Mouse (Mus musculus) liver, postnatal 0 days (tissue): ENCODE measurements around the gene Gse1. TPM values are rescaled to one million over a fixed set of nuclear protein-coding genes. Genes with fewer than 3 reads are reported as not detected.
A peak's percentile ranks its signal among the peaks of the same experiment; 100 is the strongest.

Experiments
- ATAC-seq: fragments of 200-750 bp; cut with Nextera tagmentation; 2 replicates; pipeline ENCODE4 v1.8.0; 2017; ENCODE audit warnings: mild to moderate bottlenecking, moderate library complexity
- DNase-seq: peaks from one replicate; pipeline ENCODE4 v3.0.0-alpha.2; 2016
- H3K27ac ChIP-seq: fragments of 300-500 bp; sonication (generic); 2 replicates; pipeline ENCODE4 v1.5.1; 2014; ENCODE audit warnings: antibody characterized with exemption, moderate library complexity, mild to moderate bottlenecking, low read depth
- H3K27me3 ChIP-seq: fragments of 300-500 bp; sonication (generic); 2 replicates; pipeline ENCODE4 v1.6.1; 2014; ENCODE audit warnings: low read length, control low read depth, mixed read lengths; ENCODE audit not compliant: insufficient read depth
- H3K36me3 ChIP-seq: fragments of 300-500 bp; sonication (generic); replicated peaks from 2 replicates; pipeline ENCODE4 v1.6.1; 2014; ENCODE audit warnings: mild to moderate bottlenecking, control low read depth, low read length, moderate library complexity, mixed read lengths; ENCODE audit not compliant: insufficient read depth
- H3K4me1 ChIP-seq: fragments of 300-500 bp; sonication (generic); 2 replicates; pipeline ENCODE4 v1.6.1; 2014; ENCODE audit warnings: antibody characterized with exemption, mild to moderate bottlenecking, control low read depth; ENCODE audit not compliant: insufficient read depth
- H3K4me2 ChIP-seq: fragments of 300-500 bp; sonication (generic); 2 replicates; pipeline ENCODE4 v1.6.1; 2014; ENCODE audit warnings: low read depth, mild to moderate bottlenecking, low read length, moderate library complexity, mixed read lengths
- H3K4me3 ChIP-seq: fragments of 300-500 bp; sonication (generic); 2 replicates; pipeline ENCODE4 v1.5.1; 2014; ENCODE audit warnings: low read depth, low read length
- H3K9ac ChIP-seq: fragments of 300-500 bp; sonication (generic); replicated peaks from 2 replicates; pipeline ENCODE4 v1.6.1; 2014; ENCODE audit warnings: mild to moderate bottlenecking, moderate library complexity
- H3K9me3 ChIP-seq: fragments of 300-500 bp; sonication (generic); 2 replicates; pipeline ENCODE4 v1.6.1; 2016; ENCODE audit warnings: mild to moderate bottlenecking, control low read depth, low read length, mixed read lengths
- CTCF ChIP-seq: sonication (generic); IDR thresholded peaks from 2 replicates; pipeline ENCODE4 v1.5.1; 2016; ENCODE audit warnings: antibody characterized with exemption, low read depth
- EP300 ChIP-seq: IDR thresholded peaks from 2 replicates; pipeline ENCODE4 v1.6.1; 2016; ENCODE audit warnings: antibody characterized with exemption, low read depth, mild to moderate bottlenecking
- WGBS: fragments of 180-500 bp; shearing (Covaris S2); extraction: QIAGEN DNeasy Blood & Tissue Kit; methylation state at CpG from one replicate; pipeline ENCODE4 v1.1.7; 2014; ENCODE audit not compliant: insufficient replicate concordance; 5-methylcytosine and 5-hydroxymethylcytosine counted together
- polyA plus RNA-seq: library from polyadenylated mRNA; unstranded; fragments of >200 nt; fragmentation: Nextera tagmentation; extraction: Ambion mirVana; gene quantifications from 2 replicates; pipeline ENCODE4 v1.2.1, GENCODE M21; 2015

Gene Gse1
- polyA plus RNA-seq, 1 experiment from 2014 or later = 7.7 TPM

DNA sequence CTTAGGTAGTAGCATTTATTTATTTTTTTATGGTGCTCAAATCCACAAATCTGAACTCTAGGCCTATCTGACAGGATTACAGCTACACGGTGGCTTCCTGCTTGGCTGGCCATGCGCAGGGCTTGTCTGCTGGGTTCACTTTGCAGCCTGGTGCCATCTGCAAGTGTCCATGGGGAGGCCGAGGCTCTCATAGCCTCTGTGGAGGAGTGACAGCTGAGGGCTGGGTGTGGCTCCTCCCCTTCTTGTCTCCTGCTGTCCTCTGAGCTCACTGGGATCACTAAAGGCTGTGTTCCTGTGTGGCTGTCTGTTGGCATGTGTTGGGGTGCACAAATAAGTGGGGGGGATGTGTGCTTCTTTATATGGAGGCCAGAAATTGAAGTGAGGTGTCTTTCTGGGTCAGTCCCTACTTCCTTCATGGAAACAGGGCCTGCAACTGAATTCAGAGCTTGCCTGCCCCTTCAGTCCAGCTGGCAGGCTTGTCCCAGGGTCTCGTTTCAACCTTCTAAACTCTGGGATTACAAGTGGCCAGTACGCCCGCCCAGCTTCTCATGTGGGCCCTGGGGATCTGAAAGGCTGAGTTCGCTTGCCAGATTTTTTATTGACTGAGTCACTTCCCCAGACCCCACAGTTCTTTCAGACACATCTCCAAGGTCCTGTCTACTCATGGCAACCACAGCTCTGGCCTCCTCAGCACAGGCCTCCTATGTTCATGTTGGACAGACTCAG lies 12.7 kb upstream of the Gse1 start:
- no peak for TF ChIP-seq EP300
- TF ChIP-seq CTCF = no peak
- 56% methylated on average over 7 of the region's 7 CpGs for WGBS
- H3K9ac ChIP-seq = no peak overlapping the region
- ATAC-seq = peak; percentile 25
- no peak overlapping the region for H3K4me3 ChIP-seq
- H3K27me3 ChIP-seq = no peaks in the 10 kb centered on the region
- no peak overlapping the region for H3K4me2 ChIP-seq
- peaks cover 15% of the 10 kb centered on the region for H3K4me1 ChIP-seq
- H3K36me3 ChIP-seq = no peaks in the 10 kb centered on the region
- DNase-seq = peak; percentile 40
- no peaks in the 10 kb centered on the region for H3K9me3 ChIP-seq
- H3K27ac ChIP-seq = no peak overlapping the region

DNA sequence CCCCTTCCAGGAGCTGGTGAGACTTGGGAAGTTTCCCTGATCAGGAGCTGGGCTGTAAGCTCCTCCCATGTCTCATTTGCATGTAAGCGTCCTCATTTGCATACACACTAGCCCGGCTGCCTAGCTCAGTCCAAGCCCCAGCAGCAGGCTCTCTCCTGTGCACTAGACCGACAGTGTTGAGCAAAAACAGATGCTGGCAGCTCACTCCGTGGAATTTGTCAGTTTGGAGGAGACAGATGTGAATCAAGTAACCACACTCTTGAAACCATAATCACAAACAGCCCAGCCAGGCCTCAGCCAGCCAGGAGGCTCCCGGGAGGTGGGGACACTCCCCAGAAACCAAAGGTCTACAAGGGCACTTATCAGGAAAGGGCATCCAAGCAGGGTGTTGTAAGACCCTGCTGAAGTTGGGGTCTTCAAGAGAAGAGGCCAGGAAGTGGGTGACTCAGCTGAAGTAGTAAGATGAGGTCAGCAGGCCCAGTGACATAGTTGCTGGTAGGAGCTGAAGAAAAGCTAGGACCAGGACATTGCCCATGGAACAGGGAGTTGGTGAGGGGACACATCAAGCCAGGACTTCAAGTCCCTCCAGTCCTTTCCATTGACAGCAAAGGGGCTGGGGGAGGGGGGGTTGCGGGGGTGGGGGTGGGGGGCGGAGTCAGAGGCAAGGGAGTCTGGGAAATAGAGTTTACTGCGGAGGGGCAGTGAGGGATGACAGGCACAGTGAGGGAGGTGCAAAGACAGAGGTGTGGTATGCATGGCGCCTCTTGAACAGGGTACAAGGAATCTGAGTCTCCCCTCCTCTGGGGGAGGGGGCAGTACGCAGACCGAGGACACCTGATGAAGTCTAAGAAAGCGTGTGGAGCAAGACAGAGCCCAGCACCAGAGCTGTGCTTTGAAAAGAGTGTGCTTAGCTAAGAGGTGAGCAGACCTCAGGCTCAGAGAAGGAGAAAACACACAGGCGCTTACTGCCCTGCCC lies 11.1 kb upstream of the Gse1 start:
- DNase-seq = peak; percentile 42
- Histone ChIP-seq H3K9ac (no peak overlapping the region), H3K27me3 (no peaks in the 10 kb centered on the region), H3K4me1 (peaks cover 15% of the 10 kb centered on the region), H3K27ac (peak overlapping the region; percentile 26; the same call in 1 of the 2 replicates), H3K4me3 (no peak overlapping the region), H3K36me3 (no peaks in the 10 kb centered on the region), H3K4me2 (no peak overlapping the region), H3K9me3 (no peaks in the 10 kb centered on the region)
- 36% methylated on average over 12 of the region's 13 CpGs for WGBS
- peak; percentile 56; the same call in 1 of the 2 replicates for ATAC-seq
- TF ChIP-seq EP300 = no peak
- TF ChIP-seq CTCF = no peak

DNA sequence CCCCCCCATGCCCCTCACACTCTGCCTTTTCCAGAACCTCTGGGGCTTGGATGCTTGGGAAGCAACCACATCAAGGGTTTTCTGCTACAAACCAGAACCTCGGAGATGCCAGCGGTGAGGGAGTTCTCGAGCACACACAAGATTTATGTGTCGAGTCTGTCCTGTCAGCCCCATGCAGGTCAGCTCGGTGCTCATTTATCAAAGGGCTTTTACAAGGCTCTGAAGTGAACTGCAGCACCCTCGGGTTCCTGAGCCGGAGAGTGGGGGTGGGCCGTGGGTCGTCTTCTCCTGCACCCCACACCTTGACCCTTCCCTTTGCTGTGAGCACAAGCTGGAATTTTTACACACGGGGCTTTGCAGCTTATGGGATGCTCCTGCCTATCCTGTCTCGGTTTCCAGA lies 5.7 kb upstream of the Gse1 start:
- peaks cover 8% of the 10 kb centered on the region for H3K27me3 ChIP-seq
- 62% methylated on average over 11 of the region's 11 CpGs for WGBS
- no peak for DNase-seq
- no peak overlapping the region for H3K27ac ChIP-seq
- no peak for ATAC-seq
- H3K4me2 ChIP-seq = no peak overlapping the region
- H3K9ac ChIP-seq = no peak overlapping the region
- 0 out of 2 replicates have a peak, but pooled peaks cover 3% of the 10 kb centered on the region for H3K4me1 ChIP-seq
- TF ChIP-seq CTCF = no peak
- no peaks in the 10 kb centered on the region for H3K36me3 ChIP-seq
- no peaks in the 10 kb centered on the region for H3K9me3 ChIP-seq
- H3K4me3 ChIP-seq = no peak overlapping the region

DNA sequence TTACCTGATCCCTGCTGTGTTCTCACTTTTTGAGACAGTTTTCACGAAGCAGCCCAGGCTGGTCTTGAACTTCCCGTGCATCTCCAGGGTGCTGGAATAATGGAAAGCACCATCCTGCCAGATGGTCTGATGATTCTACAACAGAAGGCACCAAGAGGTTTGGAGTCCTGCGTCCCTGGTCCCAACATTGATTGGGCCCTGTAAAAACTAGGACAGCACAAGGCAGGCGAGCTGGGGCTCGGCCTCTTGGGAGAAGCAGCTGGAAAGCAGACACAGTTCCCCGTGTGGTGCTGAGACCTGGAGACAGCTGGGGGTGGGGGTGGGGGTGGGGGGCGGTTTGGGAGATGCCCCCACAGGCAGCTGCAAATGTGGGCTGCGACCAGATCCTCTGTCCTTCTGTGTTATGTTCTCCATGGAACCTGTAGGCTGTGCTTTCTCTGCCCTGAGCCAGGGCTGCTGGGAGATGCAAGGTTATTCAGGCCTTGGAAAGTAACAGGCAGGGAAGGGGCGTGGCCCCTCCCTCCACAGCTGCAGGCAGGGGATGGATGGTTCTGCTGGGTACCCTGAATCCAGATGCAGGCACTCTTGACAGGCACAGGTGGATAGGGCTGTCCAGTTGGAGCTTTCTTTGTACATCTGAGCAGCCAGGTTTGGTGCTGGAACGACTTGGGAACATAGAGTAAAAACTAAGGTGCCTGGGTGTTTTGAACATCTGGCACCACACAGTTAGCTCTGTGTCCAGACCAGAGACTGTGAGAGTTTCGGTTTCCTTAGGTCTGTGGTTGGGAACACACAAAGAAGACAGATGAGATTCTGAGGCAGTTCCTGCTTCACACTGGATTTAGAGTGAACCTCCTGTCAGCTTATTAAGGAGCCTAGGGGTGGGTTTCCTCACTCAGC lies 3.5 kb upstream of the Gse1 start:
- Histone ChIP-seq H3K36me3 (no peaks in the 10 kb centered on the region), H3K9ac (no peak overlapping the region), H3K27ac (no peak overlapping the region; the same call in 1 of the 2 replicates), H3K4me3 (no peak overlapping the region), H3K27me3 (peaks cover 26% of the 10 kb centered on the region), H3K9me3 (no peaks in the 10 kb centered on the region), H3K4me2 (no peak overlapping the region), H3K4me1 (peaks cover 9% of the 10 kb centered on the region)
- ATAC-seq (no peak), DNase-seq (no peak)
- no peak for TF ChIP-seq CTCF
- TF ChIP-seq EP300 = no peak
- 52% methylated on average over 11 of the region's 11 CpGs for WGBS

DNA sequence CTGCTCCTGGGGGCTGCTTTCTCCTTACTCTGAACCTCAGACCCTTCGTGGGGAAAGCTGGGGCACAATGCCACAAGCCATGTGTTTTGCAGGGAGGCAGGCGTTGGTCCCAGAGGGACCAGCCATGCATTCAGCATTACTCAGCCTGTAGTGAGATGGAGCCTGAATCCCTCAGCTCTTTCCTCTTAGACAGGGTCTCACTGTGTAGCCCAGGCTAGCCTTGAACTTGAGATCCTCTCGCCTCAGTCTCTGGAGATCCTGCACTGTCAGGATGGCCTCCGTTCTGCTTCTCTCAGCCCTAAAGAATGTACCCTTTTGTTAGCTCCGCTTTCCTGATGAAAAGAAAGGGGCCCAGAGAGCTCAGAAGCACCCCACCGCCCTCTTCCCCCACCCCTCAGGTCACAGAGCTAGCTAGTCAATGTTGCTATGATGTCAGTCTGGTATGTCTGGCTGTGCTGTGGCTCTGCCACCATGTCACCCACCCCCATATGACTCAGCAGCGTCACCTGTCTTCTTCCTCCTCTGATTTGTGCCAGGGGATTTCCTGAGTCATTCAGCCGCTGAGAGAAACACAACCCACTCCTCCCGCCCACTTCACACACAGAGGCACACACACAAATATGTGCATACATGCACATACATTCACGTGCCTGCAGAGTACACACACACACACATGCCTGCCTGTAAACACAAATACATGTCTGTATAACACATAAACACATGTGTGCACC lies 2.7 kb upstream of the Gse1 start:
- 39% methylated on average over 10 of the region's 10 CpGs for WGBS
- DNase-seq = no peak
- Histone ChIP-seq H3K4me1 (peaks cover 11% of the 10 kb centered on the region), H3K4me3 (no peak overlapping the region), H3K36me3 (no peaks in the 10 kb centered on the region), H3K27me3 (peaks cover 34% of the 10 kb centered on the region), H3K9me3 (no peaks in the 10 kb centered on the region), H3K9ac (no peak overlapping the region), H3K4me2 (no peak overlapping the region), H3K27ac (no peak overlapping the region)
- ATAC-seq = no peak
- TF ChIP-seq CTCF (0 out of 2 replicates have a peak, but pooled peaks have one; percentile 4), EP300 (no peak)
